Mouse (Mus musculus): ENCODE data around the gene Pdss2. TPM values are rescaled to one million over a fixed set of nuclear protein-coding genes. Genes with fewer than 3 reads are reported as not detected.

The Pdss2 gene
- polyA plus RNA-seq, 1 experiment from 2014 or later, result 6.7 TPM

DNA sequence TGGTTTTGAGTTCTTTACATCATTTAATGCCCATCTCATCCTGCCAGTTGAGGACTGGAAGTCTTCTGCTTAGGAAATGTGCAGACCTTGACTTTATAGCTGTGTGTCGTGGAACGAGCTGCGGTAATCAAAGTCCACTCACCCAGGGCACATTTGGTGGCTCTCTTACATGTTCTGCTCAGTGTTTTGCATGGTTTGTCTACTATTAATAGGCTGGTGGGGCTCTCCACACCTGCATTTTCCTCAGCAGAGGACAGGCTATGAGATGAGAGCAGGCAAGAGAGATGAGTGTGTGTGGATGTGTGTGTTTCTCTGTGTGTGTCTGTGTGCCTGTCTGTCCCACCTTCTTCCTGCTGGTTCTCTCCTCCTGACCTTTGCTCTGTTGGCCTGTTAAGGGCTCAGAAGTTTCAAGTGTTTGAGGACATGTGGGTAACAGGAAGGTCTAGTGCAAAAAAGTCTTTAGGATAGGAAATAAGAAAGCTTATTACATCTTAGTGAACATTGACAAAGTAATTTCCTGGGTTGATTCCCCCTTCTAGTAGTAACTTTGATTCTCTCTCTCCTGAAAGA, 266.2 kb downstream of the Pdss2 start:
- Histone ChIP-seq H3K9ac (no peak overlapping the region), H3K36me3 (replicated peaks) (no peaks in the 10 kb centered on the region)

DNA sequence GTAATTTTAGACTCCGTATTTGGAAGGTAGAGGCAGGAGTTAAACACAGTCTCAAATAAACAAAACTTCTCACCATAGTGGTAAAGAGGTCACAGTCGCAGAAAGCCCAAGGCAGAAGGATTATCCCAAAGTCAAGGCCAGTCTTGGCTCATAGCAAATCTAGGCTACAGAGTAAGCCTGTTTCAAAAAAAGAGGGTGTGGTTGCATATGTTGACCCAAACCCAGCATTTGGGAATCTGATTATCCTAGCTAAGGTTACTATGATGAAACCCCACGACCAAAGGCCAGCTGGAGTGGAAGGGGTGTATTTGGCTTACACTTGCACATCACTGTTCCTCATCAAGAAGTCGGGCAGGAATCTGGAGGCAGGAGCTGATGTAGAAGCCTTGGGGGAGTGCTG, 267.0 kb downstream of the Pdss2 start:
- H3K9ac ChIP-seq, result no peak overlapping the region
- H3K27ac ChIP-seq (replicated peaks), result no peak overlapping the region
- no peak for ATAC-seq (ENCODE audit: insufficient read depth)
- H3K4me3 ChIP-seq (replicated peaks), result no peak overlapping the region
- H3K27me3 ChIP-seq, result no peaks in the 10 kb centered on the region
- H3K4me2 ChIP-seq, result no peak overlapping the region
- H3K36me3 ChIP-seq (replicated peaks), result no peaks in the 10 kb centered on the region
- 53% methylated on average over 4 of the region's 4 CpGs for WGBS (ENCODE audit: insufficient replicate concordance)
- no peaks in the 10 kb centered on the region for H3K9me3 ChIP-seq (replicated peaks)
- peaks cover 47% of the 10 kb centered on the region for H3K4me1 ChIP-seq (replicated peaks)

More for the DNA sequence above, 266.2 kb downstream of the Pdss2 start:
- no peak for ATAC-seq (ENCODE audit: insufficient read depth)
- Histone ChIP-seq H3K4me1 (replicated peaks) (peaks cover 49% of the 10 kb centered on the region), H3K4me2 (no peak overlapping the region), H3K4me3 (replicated peaks) (no peak overlapping the region), H3K27ac (replicated peaks) (peak overlapping the region; percentile 33), H3K27me3 (no peaks in the 10 kb centered on the region), H3K9me3 (replicated peaks) (no peaks in the 10 kb centered on the region)
- 85% methylated on average over 3 of the region's 3 CpGs for WGBS (ENCODE audit: insufficient replicate concordance)

DNA sequence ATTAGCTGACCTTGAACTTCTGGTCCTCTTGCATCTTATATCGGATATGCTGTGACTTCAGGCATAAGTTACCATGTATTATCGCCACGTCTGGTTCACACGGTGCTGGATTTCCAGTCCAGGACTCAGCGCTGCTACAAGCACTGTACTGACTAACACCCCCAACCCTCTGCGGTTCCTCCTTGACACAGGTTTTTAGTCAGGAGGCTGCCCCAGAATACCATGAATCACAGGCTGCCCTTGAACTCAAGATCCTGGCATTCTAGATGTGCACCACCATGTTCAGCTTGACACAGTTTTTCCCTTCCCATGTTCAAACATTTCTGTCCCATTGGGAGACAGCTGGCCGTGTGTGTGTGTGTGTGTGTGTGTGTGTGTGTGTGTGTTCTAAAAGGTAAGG, 267.9 kb downstream of the Pdss2 start:
- H3K27me3 ChIP-seq, result no peaks in the 10 kb centered on the region
- H3K9me3 ChIP-seq (replicated peaks), result no peaks in the 10 kb centered on the region
- WGBS (ENCODE audit: insufficient replicate concordance), result 73% methylated on average over 7 of the region's 7 CpGs
- H3K36me3 ChIP-seq (replicated peaks), result no peaks in the 10 kb centered on the region
- no peak overlapping the region for H3K9ac ChIP-seq
- H3K4me2 ChIP-seq, result no peak overlapping the region
- H3K4me1 ChIP-seq (replicated peaks), result peaks cover 41% of the 10 kb centered on the region
- H3K4me3 ChIP-seq (replicated peaks), result no peak overlapping the region
- no peak overlapping the region for H3K27ac ChIP-seq (replicated peaks)
- ATAC-seq (ENCODE audit: insufficient read depth), result no peak

DNA sequence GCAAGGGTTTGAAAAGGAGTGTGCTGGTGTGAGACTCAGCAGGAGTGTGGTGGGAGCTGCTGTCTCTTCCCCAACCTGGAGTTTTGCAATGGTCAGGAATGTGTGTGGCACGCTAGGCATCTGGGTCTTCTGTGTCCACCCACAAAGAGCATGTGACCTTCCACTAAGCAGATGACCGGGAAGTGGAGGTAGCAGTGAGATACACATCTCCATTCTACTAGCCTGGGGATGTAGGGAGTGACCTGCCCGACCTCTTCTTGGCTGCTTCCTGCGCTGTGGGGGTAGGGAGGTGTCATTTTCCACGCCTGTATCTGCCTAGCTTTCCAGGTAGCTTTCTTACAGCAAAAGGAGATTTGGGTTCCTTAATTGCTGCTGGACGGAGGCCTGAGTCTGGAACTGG, 268.3 kb downstream of the Pdss2 start:
- no peaks in the 10 kb centered on the region for H3K27me3 ChIP-seq
- no peak overlapping the region for H3K4me3 ChIP-seq (replicated peaks)
- H3K27ac ChIP-seq (replicated peaks), result peak overlapping the region; percentile 51
- no peak overlapping the region for H3K4me2 ChIP-seq
- H3K9ac ChIP-seq, result no peak overlapping the region
- no peaks in the 10 kb centered on the region for H3K9me3 ChIP-seq (replicated peaks)
- 0 out of 2 replicates have a peak, but pooled peaks cover 4% of the 10 kb centered on the region for H3K36me3 ChIP-seq (replicated peaks)
- ATAC-seq (ENCODE audit: insufficient read depth), result peak; percentile 35
- 35% methylated on average over 6 of the region's 6 CpGs for WGBS (ENCODE audit: insufficient replicate concordance)
- H3K4me1 ChIP-seq (replicated peaks), result peaks cover 41% of the 10 kb centered on the region

DNA sequence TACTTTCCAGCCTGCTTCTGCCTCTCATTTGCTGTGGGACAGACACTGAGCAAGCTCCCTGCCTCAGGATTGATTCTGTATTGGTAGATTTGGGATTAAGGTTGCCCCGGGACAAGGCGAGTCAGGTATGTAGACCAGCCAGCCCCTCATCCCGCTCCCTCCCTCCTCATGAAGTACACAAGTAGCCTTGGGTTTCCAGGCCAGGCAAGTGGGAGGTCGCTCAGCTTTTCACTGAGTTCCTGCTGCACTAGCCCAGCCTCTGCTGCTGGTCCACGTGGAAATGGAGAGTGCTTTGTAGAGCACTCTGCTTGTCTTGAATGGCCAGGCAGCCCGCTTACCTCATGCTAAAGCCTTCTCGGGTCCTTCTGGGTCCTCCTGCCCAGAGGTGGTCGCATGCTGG, 268.7 kb downstream of the Pdss2 start:
- Histone ChIP-seq H3K9me3 (replicated peaks) (no peaks in the 10 kb centered on the region), H3K27me3 (no peaks in the 10 kb centered on the region), H3K4me1 (replicated peaks) (peaks cover 41% of the 10 kb centered on the region), H3K4me2 (no peak overlapping the region), H3K36me3 (replicated peaks) (peaks cover 7% of the 10 kb centered on the region; the same call in 1 of the 2 replicates), H3K4me3 (replicated peaks) (no peak overlapping the region), H3K9ac (no peak overlapping the region), H3K27ac (replicated peaks) (peak overlapping the region; percentile 51)
- ATAC-seq (ENCODE audit: insufficient read depth), result no peak
- WGBS (ENCODE audit: insufficient replicate concordance), result 66% methylated on average over 8 of the region's 8 CpGs

DNA sequence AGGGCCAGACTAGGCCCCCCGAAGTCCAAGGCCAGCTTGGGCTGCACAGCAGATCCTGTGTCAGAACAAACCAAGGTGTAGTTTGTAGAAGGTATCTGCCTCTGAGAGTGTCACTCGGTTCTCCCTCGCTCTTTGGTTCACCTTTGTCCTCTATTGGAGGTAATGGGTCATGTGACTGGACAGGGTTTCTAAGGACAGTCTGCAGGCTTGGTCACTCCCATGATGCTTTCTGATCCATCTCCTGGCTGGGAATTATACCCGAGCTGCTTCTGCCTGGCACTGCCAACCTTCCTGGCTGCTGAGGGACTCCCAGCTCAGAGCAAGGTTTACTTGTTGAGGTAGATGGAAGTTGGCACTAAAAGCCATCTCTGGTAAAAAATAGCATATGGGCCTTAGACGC, 269.6 kb downstream of the Pdss2 start:
- H3K27me3 ChIP-seq, result no peaks in the 10 kb centered on the region
- H3K27ac ChIP-seq (replicated peaks), result no peak overlapping the region
- H3K36me3 ChIP-seq (replicated peaks), result peaks cover 10% of the 10 kb centered on the region; the same call in 1 of the 2 replicates
- H3K9ac ChIP-seq, result no peak overlapping the region
- H3K4me1 ChIP-seq (replicated peaks), result peaks cover 38% of the 10 kb centered on the region
- ATAC-seq (ENCODE audit: insufficient read depth), result peak; percentile 11; the same call in 1 of the 2 replicates
- H3K4me3 ChIP-seq (replicated peaks), result no peak overlapping the region
- no peaks in the 10 kb centered on the region for H3K9me3 ChIP-seq (replicated peaks)
- 62% methylated on average over 5 of the region's 5 CpGs for WGBS (ENCODE audit: insufficient replicate concordance)
- no peak overlapping the region for H3K4me2 ChIP-seq

DNA sequence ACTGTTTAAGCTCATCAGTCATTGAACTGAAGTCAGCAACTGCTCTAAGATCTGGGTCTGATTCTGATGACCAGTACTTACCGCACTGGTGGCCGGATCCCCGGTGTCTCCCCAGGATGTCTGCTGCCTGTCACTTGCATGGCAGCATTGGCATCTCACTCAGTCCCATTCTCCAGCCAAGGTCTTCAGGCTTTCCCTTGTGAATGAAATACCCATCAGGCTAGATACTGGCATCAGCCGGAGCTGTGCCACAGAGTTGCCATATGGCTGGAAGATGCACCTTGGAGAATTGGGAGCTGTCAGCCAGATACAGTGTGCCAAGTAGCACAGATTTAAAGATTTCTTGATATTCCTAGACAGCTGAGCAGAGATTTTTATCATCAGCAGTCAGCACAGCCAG, 281.3 kb downstream of the Pdss2 start:
- H3K4me2 ChIP-seq, result no peak overlapping the region
- no peak overlapping the region for H3K4me3 ChIP-seq (replicated peaks)
- H3K4me1 ChIP-seq (replicated peaks), result no peaks in the 10 kb centered on the region
- H3K9me3 ChIP-seq (replicated peaks), result no peaks in the 10 kb centered on the region
- H3K36me3 ChIP-seq (replicated peaks), result peaks cover 19% of the 10 kb centered on the region
- WGBS (ENCODE audit: insufficient replicate concordance), result 80% methylated on average over 4 of the region's 4 CpGs
- H3K9ac ChIP-seq, result no peak overlapping the region
- no peak for ATAC-seq (ENCODE audit: insufficient read depth)
- H3K27ac ChIP-seq (replicated peaks), result no peak overlapping the region
- H3K27me3 ChIP-seq, result no peaks in the 10 kb centered on the region

DNA sequence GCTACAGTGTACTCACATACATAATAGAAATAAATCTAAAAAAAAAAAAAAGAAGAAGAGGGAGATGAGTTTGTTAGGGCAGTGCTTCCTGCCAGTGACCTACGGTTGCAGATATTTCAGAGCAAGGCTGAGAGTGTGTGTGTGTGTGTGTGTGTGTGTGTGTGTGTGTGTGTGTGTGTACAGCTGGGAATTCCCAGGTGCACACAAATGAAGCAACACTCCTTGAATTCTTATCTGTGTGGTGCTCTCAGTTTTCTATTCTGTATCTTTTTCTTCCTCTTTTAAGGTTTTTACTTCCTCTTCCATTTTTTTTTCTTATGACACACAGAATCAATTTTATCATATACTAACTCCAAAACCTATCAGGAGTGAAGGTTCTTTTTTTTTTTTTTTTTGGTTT, 283.0 kb downstream of the Pdss2 start:
- no peaks in the 10 kb centered on the region for H3K27me3 ChIP-seq
- ATAC-seq (ENCODE audit: insufficient read depth), result no peak
- H3K4me2 ChIP-seq, result no peak overlapping the region
- H3K4me3 ChIP-seq (replicated peaks), result no peak overlapping the region
- peaks cover 7% of the 10 kb centered on the region; the same call in 1 of the 2 replicates for H3K36me3 ChIP-seq (replicated peaks)
- no peaks in the 10 kb centered on the region for H3K4me1 ChIP-seq (replicated peaks)
- H3K9me3 ChIP-seq (replicated peaks), result no peaks in the 10 kb centered on the region
- no peak overlapping the region for H3K27ac ChIP-seq (replicated peaks)
- 54% methylated on average over 1 of the region's 1 CpGs for WGBS (ENCODE audit: insufficient replicate concordance)
- no peak overlapping the region for H3K9ac ChIP-seq

DNA sequence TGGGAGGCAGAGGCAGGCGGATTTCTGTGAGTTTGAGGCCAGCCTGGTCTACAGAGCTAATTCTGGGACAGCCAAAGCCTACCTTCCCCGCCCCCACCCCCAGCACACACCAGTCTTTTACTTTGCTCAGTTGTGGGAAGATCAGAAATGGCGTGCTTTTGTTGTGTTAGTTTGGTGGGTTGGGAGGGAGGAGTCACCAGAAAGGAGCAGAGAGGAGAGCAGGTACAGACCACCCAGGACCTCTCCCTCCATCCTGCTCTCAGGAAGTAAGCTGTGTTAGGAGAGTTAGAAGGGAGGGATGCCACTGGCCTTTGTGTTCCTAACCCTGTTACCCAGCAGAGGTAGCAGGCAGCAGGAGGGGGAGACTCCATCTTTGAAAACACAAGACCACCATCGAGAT, 285.8 kb downstream of the Pdss2 start:
- Histone ChIP-seq H3K4me3 (replicated peaks) (no peak overlapping the region), H3K27me3 (no peaks in the 10 kb centered on the region), H3K4me1 (replicated peaks) (no peaks in the 10 kb centered on the region), H3K36me3 (replicated peaks) (peaks cover 25% of the 10 kb centered on the region), H3K9ac (no peak overlapping the region), H3K27ac (replicated peaks) (no peak overlapping the region), H3K9me3 (replicated peaks) (no peaks in the 10 kb centered on the region), H3K4me2 (no peak overlapping the region)
- 64% methylated on average over 4 of the region's 4 CpGs for WGBS (ENCODE audit: insufficient replicate concordance)
- ATAC-seq (ENCODE audit: insufficient read depth), result no peak

DNA sequence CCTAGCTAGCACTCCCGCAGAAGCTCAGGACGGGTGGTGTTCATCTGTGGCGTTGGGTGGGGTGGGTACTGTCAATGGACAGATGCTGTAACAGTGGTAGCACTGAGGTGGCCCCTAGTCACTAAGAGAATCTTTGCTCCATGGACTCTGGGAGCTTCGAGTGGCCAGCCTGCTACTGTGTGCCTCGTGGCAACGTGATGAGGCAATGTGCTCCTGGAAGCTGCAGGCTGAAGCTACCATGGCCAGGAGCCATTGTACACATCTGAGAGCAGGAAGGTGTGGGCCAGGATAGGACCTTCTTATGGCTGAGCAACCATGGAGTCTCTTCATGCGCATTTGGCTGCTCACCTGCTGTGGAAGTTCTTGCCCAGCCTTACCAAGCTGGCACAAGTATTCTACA, 287.9 kb downstream of the Pdss2 start:
- Histone ChIP-seq H3K27me3 (no peaks in the 10 kb centered on the region), H3K4me3 (replicated peaks) (no peak overlapping the region), H3K27ac (replicated peaks) (no peak overlapping the region), H3K4me2 (no peak overlapping the region), H3K9me3 (replicated peaks) (no peaks in the 10 kb centered on the region), H3K4me1 (replicated peaks) (peaks cover 3% of the 10 kb centered on the region; the same call in 1 of the 2 replicates), H3K36me3 (replicated peaks) (peaks cover 28% of the 10 kb centered on the region), H3K9ac (no peak overlapping the region)
- no peak for ATAC-seq (ENCODE audit: insufficient read depth)
- 75% methylated on average over 7 of the region's 7 CpGs for WGBS (ENCODE audit: insufficient replicate concordance)

DNA sequence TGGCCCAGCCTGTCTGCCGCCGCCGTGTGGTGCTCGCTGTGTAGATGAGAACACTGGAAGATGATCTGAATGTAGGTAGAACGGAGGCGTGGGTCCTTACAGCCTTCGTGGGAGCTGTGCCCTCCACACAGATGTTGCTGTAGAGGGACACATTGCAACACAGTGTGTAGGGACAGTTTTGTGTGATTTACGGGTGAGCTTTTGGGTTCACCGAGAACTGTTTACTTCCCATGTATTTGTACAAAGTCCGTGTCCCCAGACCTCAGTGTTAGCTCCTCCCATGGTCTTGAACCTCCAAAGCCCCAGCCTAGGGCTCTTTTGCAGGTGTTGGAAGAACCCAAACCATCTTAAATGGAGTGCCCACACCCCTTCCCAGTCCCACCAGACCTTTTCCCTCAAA, 291.7 kb downstream of the Pdss2 start:
- WGBS (ENCODE audit: insufficient replicate concordance), result 79% methylated on average over 10 of the region's 10 CpGs

More for the DNA sequence above, 291.7 kb downstream of the Pdss2 start:
- Histone ChIP-seq H3K27me3 (no peaks in the 10 kb centered on the region), H3K4me2 (no peak overlapping the region), H3K36me3 (replicated peaks) (peaks cover 28% of the 10 kb centered on the region), H3K27ac (replicated peaks) (no peak overlapping the region), H3K9me3 (replicated peaks) (no peaks in the 10 kb centered on the region), H3K4me1 (replicated peaks) (peaks cover 3% of the 10 kb centered on the region; the same call in 1 of the 2 replicates), H3K9ac (no peak overlapping the region), H3K4me3 (replicated peaks) (no peak overlapping the region)
- peak; percentile 56 for ATAC-seq (ENCODE audit: insufficient read depth)

Data from liver, embryonic 15.5 days (tissue).